Mouse (Mus musculus) lung, postnatal 0 days (tissue): ENCODE data around the gene Hsf2bp.

Source experiments
- CTCF ChIP-seq: IDR thresholded peaks from 2 replicates; pipeline ENCODE4 v1.5.1; 2016; ENCODE audit warnings: antibody characterized with exemption, mild to moderate bottlenecking
- EP300 ChIP-seq: IDR thresholded peaks from 2 replicates; pipeline ENCODE4 v1.6.1; 2016; ENCODE audit warnings: antibody characterized with exemption, mild to moderate bottlenecking, control low read depth

GRCm38 (mm10) chr17:31916461-31916775 lies 119.7 kb downstream of the Hsf2bp start:
- TF ChIP-seq CTCF (no peak), EP300 (no peak)
